Mouse (Mus musculus) embryonic facial prominence, embryonic 10.5 days (tissue): ENCODE results near the gene Mmel1. TPM values are rescaled to one million over a fixed set of nuclear protein-coding genes. Genes with fewer than 3 reads are reported as not detected.

Experiments used
- DNase-seq: peaks from one replicate; pipeline ENCODE4 v3.0.0-alpha.2; 2017; ENCODE audit warnings: low spot score
- H3K27ac ChIP-seq: fragments of 300-500 bp; sonication (generic); replicated peaks from 2 replicates; pipeline ENCODE4 v1.5.1; 2016; ENCODE audit warnings: mild to moderate bottlenecking
- H3K27me3 ChIP-seq: fragments of 300-500 bp; sonication (generic); replicated peaks from 2 replicates; pipeline ENCODE4 v1.6.1; 2016; ENCODE audit warnings: low read depth, mild to moderate bottlenecking; ENCODE audit not compliant: poor library complexity, severe bottlenecking
- H3K36me3 ChIP-seq: fragments of 300-500 bp; sonication (generic); replicated peaks from 2 replicates; pipeline ENCODE4 v1.6.1; 2016; ENCODE audit warnings: mild to moderate bottlenecking, moderate library complexity
- H3K4me1 ChIP-seq: fragments of 300-500 bp; sonication (generic); 2 replicates; pipeline ENCODE4 v1.6.1; 2016
- H3K4me3 ChIP-seq: fragments of 300-500 bp; sonication (generic); 2 replicates; pipeline ENCODE4 v1.5.1; 2016; ENCODE audit warnings: mild to moderate bottlenecking, moderate library complexity
- H3K9me3 ChIP-seq: fragments of 300-500 bp; sonication (generic); 2 replicates; pipeline ENCODE4 v1.6.1; 2016; ENCODE audit warnings: mild to moderate bottlenecking
- WGBS: fragments of 180-500 bp; shearing (Covaris S2); methylation state at CpG from one replicate; pipeline ENCODE4 v1.1.7; 2016; 5-methylcytosine and 5-hydroxymethylcytosine counted together
- polyA plus RNA-seq: library from polyadenylated mRNA; unstranded; fragments of >200 nt; fragmentation: Nextera tagmentation; extraction: Ambion mirVana; gene quantifications from 2 replicates; pipeline ENCODE4 v1.2.1, GENCODE M21; 2016

The Mmel1 gene
- polyA plus RNA-seq: 0.34 and 0.41 TPM in 2 replicates

GRCm38 (mm10) chr4:154869440-154869839, at the start of gene Mmel1:
Mmel1 (plus strand) TSS chr4:154869585.
- Histone ChIP-seq H3K36me3 (no peaks in the 10 kb centered on the region), H3K9me3 (no peaks in the 10 kb centered on the region), H3K27me3 (peaks cover 58% of the 10 kb centered on the region), H3K27ac (no peak within 1 kb of the TSS), H3K4me1 (peaks cover 29% of the 10 kb centered on the region), H3K4me3 (no peak within 1 kb of the TSS)
- no peak for DNase-seq
- WGBS: 87% methylated on average over 7 of the region's 7 CpGs

GRCm38 (mm10) chr4:154825662-154826061, 43.7 kb upstream of the Mmel1 start:
- 32% methylated on average over 6 of the region's 6 CpGs for WGBS
- Histone ChIP-seq H3K4me1 (peaks cover 34% of the 10 kb centered on the region), H3K9me3 (no peaks in the 10 kb centered on the region), H3K27ac (peak overlapping the region; percentile 44; the same call in 1 of the 2 replicates), H3K27me3 (peaks cover 25% of the 10 kb centered on the region), H3K36me3 (no peaks in the 10 kb centered on the region), H3K4me3 (no peak overlapping the region)
- DNase-seq: peak; percentile 83

- no peak for DNase-seq
- no peak overlapping the region for H3K4me3 ChIP-seq
- H3K4me1 ChIP-seq: peaks cover 34% of the 10 kb centered on the region
- H3K27ac ChIP-seq: peak overlapping the region; percentile 70
- WGBS: 52% methylated on average over 7 of the region's 7 CpGs
- no peaks in the 10 kb centered on the region for H3K36me3 ChIP-seq
- H3K27me3 ChIP-seq: peaks cover 24% of the 10 kb centered on the region
- no peaks in the 10 kb centered on the region for H3K9me3 ChIP-seq
Measured at GRCm38 (mm10) chr4:154826224-154826623, 43.2 kb upstream of the Mmel1 start.

DNA sequence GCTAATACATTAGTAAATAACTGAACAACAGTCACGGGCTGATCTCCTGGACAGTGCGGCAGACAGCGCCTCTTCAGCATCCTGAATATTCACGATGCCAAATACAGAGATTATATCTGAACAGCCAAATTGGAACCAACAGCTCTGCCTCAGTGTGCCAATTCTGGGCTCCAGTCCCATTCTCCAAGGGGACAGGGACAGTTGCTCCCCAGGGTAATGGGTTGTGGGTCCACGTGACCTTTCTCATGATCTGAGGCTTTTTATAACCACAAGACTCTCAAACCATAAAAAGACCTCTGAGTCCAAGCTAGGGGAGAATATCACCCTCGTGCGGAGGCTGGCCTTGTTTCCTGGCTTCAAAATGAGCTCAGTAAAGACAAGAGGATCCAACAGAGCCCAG, 42.2 kb upstream of the Mmel1 start:
- Histone ChIP-seq H3K4me3 (no peak overlapping the region), H3K27me3 (peaks cover 25% of the 10 kb centered on the region), H3K36me3 (no peaks in the 10 kb centered on the region), H3K9me3 (no peaks in the 10 kb centered on the region), H3K27ac (no peak overlapping the region), H3K4me1 (peaks cover 32% of the 10 kb centered on the region)
- DNase-seq: no peak
- 91% methylated on average over 7 of the region's 7 CpGs for WGBS

DNA sequence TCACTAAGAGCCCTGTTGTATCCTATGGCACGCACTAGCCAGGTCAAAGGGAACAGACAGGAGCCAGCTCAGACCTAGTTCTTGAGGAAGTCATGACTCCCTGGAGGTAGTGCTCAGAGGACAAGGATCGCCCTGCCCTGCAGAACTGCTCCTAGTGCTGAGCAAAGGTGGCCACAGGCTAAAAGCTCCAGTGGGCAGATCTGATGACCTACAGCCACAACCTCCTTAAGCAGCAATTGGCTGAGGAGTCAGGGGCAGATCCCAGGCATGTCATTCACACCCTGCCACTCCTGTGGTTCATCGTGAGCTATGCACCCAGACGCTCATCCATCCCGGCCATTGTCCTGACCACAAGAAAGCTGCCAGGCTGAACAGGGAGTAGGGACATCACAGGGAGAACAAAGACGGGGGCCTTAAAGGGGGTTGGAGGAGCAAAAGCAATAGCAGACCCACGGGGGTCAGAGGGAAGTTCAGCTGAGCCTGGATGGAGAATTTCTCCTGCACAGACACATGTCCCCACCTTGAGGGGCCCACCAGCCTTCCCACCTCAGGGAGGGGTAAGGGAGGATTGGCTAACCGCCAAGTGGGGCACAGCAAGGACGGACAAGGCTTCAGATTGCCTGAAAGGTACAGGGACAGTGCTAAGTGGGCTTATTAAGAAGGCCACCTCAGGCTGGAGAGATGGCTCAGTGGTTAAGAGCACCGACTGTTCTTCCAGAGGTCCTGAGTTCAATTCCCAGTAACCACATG, 41.3 kb upstream of the Mmel1 start:
- H3K4me1 ChIP-seq: peaks cover 29% of the 10 kb centered on the region
- WGBS: 53% methylated on average over 10 of the region's 10 CpGs
- H3K27ac ChIP-seq: peak overlapping the region; percentile 31; the same call in 1 of the 2 replicates
- no peak overlapping the region for H3K4me3 ChIP-seq
- H3K27me3 ChIP-seq: peaks cover 25% of the 10 kb centered on the region
- H3K36me3 ChIP-seq: no peaks in the 10 kb centered on the region
- DNase-seq: no peak
- H3K9me3 ChIP-seq: no peaks in the 10 kb centered on the region

- Histone ChIP-seq H3K36me3 (no peaks in the 10 kb centered on the region), H3K27ac (no peak overlapping the region), H3K27me3 (peaks cover 28% of the 10 kb centered on the region; the same call in 1 of the 2 replicates), H3K4me1 (peaks cover 24% of the 10 kb centered on the region), H3K4me3 (no peak overlapping the region), H3K9me3 (no peaks in the 10 kb centered on the region)
- 59% methylated on average over 9 of the region's 9 CpGs for WGBS
- no peak for DNase-seq
Measured at GRCm38 (mm10) chr4:154831915-154832573, 37.3 kb upstream of the Mmel1 start.

DNA sequence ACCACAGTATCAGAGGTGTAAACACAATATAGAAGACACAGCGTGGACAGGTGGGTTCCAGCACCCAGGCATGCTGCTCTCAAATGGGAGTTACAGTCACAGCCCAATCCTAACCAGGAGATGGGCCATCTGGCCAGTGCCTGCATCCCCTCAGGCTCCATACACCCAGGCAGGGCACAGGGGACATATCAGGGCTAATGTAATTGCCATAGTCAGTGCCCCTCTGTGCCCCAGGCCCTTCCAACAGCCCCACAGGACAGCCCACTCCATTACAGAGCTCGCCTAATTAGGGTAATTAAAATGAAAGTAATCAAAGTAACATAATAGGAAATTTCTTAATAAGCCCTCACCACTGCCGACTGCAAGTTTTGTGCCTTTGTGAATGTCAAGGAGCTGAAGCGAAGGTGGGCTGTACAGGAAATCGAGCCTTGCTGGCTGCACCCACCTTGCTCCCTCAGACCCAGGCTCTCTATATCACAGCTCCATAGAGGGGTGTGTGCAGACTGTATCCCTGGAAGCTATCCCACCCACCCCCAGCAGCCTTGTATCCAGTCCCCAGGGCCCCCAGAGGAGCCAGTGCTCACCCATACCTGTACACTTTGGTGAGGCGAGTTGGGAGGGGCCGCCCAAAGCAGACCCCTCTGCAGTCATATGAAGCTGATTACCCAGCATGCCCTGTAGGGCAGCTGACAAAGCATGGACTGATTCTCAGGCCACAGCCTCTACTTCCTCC, 33.0 kb upstream of the Mmel1 start:
- H3K36me3 ChIP-seq: no peaks in the 10 kb centered on the region
- peaks cover 36% of the 10 kb centered on the region for H3K4me1 ChIP-seq
- DNase-seq: no peak
- no peaks in the 10 kb centered on the region for H3K9me3 ChIP-seq
- 76% methylated on average over 7 of the region's 7 CpGs for WGBS
- H3K27ac ChIP-seq: peak overlapping the region; percentile 27; the same call in 1 of the 2 replicates
- peaks cover 37% of the 10 kb centered on the region for H3K27me3 ChIP-seq
- no peak overlapping the region for H3K4me3 ChIP-seq

- H3K9me3 ChIP-seq: no peaks in the 10 kb centered on the region
- H3K36me3 ChIP-seq: no peaks in the 10 kb centered on the region
- WGBS: 57% methylated on average over 2 of the region's 2 CpGs
- H3K27me3 ChIP-seq: peaks cover 32% of the 10 kb centered on the region
- no peak within 1 kb of the TSS for H3K4me3 ChIP-seq
- DNase-seq: peak; percentile 67
- H3K4me1 ChIP-seq: peaks cover 36% of the 10 kb centered on the region
- peak within 1 kb of the TSS; percentile 27; the same call in 1 of the 2 replicates for H3K27ac ChIP-seq
Measured at GRCm38 (mm10) chr4:154837170-154837569, 32.2 kb upstream of the Mmel1 start, which contains the start of gene Ttc34. Ttc34 (plus strand) TSS chr4:154837459.

DNA sequence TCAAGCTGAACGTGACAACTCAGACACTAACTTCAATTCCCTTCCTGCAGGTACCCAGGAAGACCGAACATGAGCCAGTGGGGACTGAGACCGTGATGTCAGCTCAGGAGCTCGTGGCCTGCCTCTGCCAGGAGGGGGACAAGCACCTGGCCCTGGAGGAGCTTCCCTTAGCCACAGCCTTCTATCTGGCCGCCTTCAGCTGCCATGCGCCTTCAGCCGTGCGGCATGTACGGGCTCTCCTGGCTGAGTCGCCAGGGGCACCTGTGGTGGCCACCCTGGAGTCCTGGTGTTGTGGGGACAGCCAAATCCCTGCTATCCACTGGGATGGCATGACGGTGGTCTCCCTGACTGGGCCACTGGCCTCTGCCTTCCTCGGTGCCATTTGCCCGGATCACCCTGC, 30.6 kb upstream of the Mmel1 start:
- WGBS: 88% methylated on average over 13 of the region's 13 CpGs
- H3K4me3 ChIP-seq: no peak overlapping the region
- H3K36me3 ChIP-seq: no peaks in the 10 kb centered on the region
- H3K27ac ChIP-seq: no peak overlapping the region; the same call in 1 of the 2 replicates
- peaks cover 36% of the 10 kb centered on the region for H3K4me1 ChIP-seq
- H3K9me3 ChIP-seq: no peaks in the 10 kb centered on the region
- H3K27me3 ChIP-seq: peaks cover 27% of the 10 kb centered on the region
- no peak for DNase-seq

DNA sequence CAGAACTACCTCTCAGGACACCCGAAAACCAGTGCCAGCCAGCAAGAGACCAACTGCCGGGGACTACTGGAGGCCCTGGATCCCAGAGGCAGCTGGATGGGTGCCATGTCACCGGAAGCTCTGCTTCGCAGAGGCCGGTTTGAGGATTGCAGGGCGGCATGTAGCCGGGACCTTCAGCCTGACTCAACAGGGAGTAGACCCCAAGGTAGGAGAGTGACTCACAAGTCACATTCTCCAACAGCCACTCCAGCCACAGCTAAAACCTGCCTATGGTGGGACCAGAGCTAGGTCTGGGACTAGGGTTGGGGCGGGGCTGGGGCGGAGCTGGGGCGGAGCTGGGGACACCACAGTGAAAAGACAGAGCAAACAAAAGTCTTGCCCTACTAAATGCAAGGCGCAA, 30.0 kb upstream of the Mmel1 start:
- Histone ChIP-seq H3K4me3 (no peak overlapping the region), H3K9me3 (no peaks in the 10 kb centered on the region), H3K4me1 (peaks cover 36% of the 10 kb centered on the region), H3K27ac (no peak overlapping the region), H3K36me3 (no peaks in the 10 kb centered on the region), H3K27me3 (peaks cover 21% of the 10 kb centered on the region)
- WGBS: 51% methylated on average over 11 of the region's 11 CpGs
- DNase-seq: no peak

DNA sequence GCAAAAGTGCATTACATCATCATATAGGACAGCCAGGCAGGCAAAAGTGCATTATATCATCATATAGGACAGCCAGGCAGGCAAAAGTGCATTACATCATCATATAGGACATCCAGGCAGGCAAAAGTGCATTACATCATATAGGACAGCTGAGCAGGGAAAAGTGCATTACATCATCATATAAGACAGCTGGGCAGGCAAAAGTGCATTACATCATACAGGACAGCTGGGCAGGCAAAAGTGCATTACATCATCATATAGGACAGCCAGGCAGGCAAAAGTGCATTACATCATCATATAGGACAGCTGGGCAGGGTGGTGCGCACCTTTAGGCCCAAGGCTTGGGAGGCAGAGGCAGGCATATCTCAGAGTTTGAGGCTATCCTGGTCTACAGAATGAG, 16.7 kb upstream of the Mmel1 start:
- no peaks in the 10 kb centered on the region for H3K36me3 ChIP-seq
- no peak overlapping the region for H3K4me3 ChIP-seq
- no peak overlapping the region for H3K27ac ChIP-seq
- H3K4me1 ChIP-seq: peaks cover 15% of the 10 kb centered on the region
- H3K9me3 ChIP-seq: no peaks in the 10 kb centered on the region
- peaks cover 47% of the 10 kb centered on the region for H3K27me3 ChIP-seq
- WGBS: 93% methylated on average over 1 of the region's 1 CpGs
- DNase-seq: no peak

GRCm38 (mm10) chr4:154853881-154854280, 15.5 kb upstream of the Mmel1 start:
- Histone ChIP-seq H3K4me3 (no peak overlapping the region), H3K36me3 (no peaks in the 10 kb centered on the region), H3K4me1 (peaks cover 15% of the 10 kb centered on the region), H3K27ac (no peak overlapping the region), H3K9me3 (no peaks in the 10 kb centered on the region), H3K27me3 (peaks cover 59% of the 10 kb centered on the region)
- 84% methylated on average over 4 of the region's 4 CpGs for WGBS
- DNase-seq: no peak
